Mouse (Mus musculus): Measurements from ENCODE around the gene Rtl1. TPM values are rescaled to one million over a fixed set of nuclear protein-coding genes. Genes with fewer than 3 reads are reported as not detected.
A peak's percentile ranks its signal among the peaks of the same experiment; 100 is the strongest.

Gene Rtl1
- polyA plus RNA-seq, 1 experiment from 2014 or later, result 1.2 TPM

DNA sequence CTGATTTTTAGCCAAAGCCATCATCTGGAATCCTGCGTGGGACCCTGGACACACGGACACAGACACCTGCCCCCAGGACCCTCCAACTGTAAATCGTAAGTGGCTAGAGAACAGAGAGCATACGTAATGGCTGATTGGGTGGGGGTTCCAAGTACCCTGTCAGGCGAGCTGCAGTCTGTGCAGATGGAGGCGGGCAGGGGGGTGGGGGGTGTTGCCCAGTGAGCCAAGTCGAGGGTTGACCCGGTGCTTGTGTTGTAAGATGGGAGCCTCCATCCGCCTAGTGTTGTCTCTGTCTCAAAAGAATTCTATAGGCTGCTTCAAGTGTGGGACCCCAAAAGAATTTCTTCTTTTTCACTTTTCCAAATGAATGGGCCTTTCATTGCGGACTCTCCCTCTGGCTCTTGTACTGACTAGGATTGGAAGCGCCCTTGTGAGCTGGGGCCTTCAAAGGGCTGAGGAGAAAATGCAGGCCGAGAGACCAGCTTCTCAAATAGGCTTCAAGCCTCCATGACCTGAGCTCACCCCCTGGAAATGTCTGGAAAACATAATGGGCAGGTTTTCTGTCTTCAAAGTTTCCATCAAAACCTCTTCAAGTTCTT is 41.8 kb downstream of the Rtl1 start:
- DNase-seq (ENCODE audit: low spot score), result peak; percentile 74

GRCm38 (mm10) chr12:109555837-109556409 is 44.2 kb downstream of the Rtl1 start:
- H3K4me2 ChIP-seq (ENCODE audit: low read depth, low read length, severe bottlenecking), result no peak overlapping the region
- DNase-seq (ENCODE audit: low spot score), result no peak
- no peak for ATAC-seq (replicated peaks; ENCODE audit: low FRiP score)
- 68% methylated on average over 15 of the region's 15 CpGs for WGBS
- no peak overlapping the region for H3K9ac ChIP-seq (ENCODE audit: low read length)
- no peaks in the 10 kb centered on the region for H3K9me3 ChIP-seq (ENCODE audit: control insufficient read depth, low read length)
- no peak overlapping the region for H3K27ac ChIP-seq (ENCODE audit: low read depth, low read length)
- no peaks in the 10 kb centered on the region for H3K27me3 ChIP-seq (ENCODE audit: control insufficient read depth, insufficient read depth, low read length)
- peaks cover 80% of the 10 kb centered on the region for H3K4me1 ChIP-seq (replicated peaks; ENCODE audit: control insufficient read depth, insufficient read depth, low read length)
- no peak overlapping the region for H3K4me3 ChIP-seq (ENCODE audit: low read depth, low read length)
- H3K36me3 ChIP-seq (ENCODE audit: control insufficient read depth, insufficient read depth, low read length), result no peaks in the 10 kb centered on the region; the same call in 1 of the 2 replicates

More for the DNA sequence above, 41.8 kb downstream of the Rtl1 start:
- H3K27ac ChIP-seq (ENCODE audit: low read depth, low read length), result peak overlapping the region; percentile 74
- H3K9me3 ChIP-seq (ENCODE audit: control insufficient read depth, low read length), result no peaks in the 10 kb centered on the region
- H3K36me3 ChIP-seq (ENCODE audit: control insufficient read depth, insufficient read depth, low read length), result no peaks in the 10 kb centered on the region; the same call in 1 of the 2 replicates
- H3K4me2 ChIP-seq (ENCODE audit: low read depth, low read length, severe bottlenecking), result no peak overlapping the region
- ATAC-seq (replicated peaks; ENCODE audit: low FRiP score), result peak; percentile 74
- H3K4me3 ChIP-seq (ENCODE audit: low read depth, low read length), result no peak overlapping the region
- H3K4me1 ChIP-seq (replicated peaks; ENCODE audit: control insufficient read depth, insufficient read depth, low read length), result peaks cover 64% of the 10 kb centered on the region
- no peak overlapping the region for H3K9ac ChIP-seq (ENCODE audit: low read length)
- no peaks in the 10 kb centered on the region for H3K27me3 ChIP-seq (ENCODE audit: control insufficient read depth, insufficient read depth, low read length)
- WGBS, result 34% methylated on average over 12 of the region's 12 CpGs

DNA sequence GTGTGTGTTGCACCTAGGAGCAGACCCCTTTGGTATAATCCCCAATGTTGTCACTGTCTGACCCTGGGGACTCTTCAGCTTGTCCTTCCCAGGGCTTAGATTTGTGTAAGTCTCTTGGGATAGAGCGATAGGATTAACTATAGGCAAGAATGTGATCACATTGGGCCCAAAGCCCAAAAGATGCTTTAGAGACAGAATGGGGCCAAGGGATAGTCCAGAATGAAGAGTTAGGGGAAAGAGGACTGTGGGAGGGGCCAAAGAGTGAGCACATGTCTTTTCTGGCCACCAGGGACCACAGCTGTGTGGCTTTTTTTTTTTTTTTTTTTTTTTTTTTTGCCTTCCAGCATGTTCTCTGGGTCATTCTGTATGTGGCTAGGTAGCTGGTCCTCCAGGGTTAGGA is 46.6 kb downstream of the Rtl1 start:
- peak overlapping the region; percentile 77 for H3K27ac ChIP-seq (ENCODE audit: low read depth, low read length)
- H3K36me3 ChIP-seq (ENCODE audit: control insufficient read depth, insufficient read depth, low read length), result no peaks in the 10 kb centered on the region; the same call in 1 of the 2 replicates

DNA sequence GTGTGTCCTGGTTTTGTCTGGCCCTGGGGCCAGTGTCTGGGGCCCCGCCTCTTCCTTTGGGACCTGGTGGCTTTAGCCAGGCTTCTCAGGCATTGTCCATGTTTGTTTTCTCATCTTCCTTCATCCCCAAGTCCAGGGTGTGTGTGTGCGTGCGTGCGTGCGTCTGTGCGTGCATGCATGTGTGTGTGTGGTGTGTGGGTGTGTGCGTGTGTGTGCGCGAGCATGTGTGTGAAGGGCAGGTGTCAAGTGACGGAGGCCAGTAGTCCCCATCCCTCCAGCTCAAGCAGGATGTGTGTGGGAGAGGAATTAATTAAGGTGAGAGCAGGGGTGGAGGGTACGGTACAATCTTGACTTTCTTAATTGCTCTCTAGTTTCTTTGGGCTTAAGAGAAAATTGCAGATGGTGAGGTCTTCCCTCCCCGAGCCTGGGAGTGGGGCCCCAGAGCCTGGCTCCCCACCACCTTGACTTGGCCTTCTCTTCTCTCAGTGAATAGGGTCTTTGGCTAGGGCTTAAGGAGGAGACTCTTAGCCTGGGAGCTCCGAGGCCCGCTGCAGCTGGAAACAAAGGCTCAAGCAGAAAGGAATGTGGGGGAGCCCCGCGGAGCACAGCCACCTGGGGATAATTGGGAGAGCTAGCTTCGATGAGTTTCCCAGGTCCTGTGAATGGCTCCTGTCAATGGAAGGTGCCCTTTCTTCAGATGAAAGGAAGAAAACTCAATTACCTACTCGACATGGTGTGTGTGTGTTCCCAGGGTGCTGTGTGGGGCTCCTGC is 47.2 kb downstream of the Rtl1 start:
- peaks cover 54% of the 10 kb centered on the region for H3K4me1 ChIP-seq (replicated peaks; ENCODE audit: control insufficient read depth, insufficient read depth, low read length)
- no peaks in the 10 kb centered on the region for H3K27me3 ChIP-seq (ENCODE audit: control insufficient read depth, insufficient read depth, low read length)
- H3K36me3 ChIP-seq (ENCODE audit: control insufficient read depth, insufficient read depth, low read length), result no peaks in the 10 kb centered on the region; the same call in 1 of the 2 replicates
- no peak overlapping the region for H3K4me2 ChIP-seq (ENCODE audit: low read depth, low read length, severe bottlenecking)
- WGBS, result 21% methylated on average over 18 of the region's 18 CpGs
- ATAC-seq (replicated peaks; ENCODE audit: low FRiP score) (peak; percentile 75), DNase-seq (ENCODE audit: low spot score) (peak; percentile 68)
- no peak overlapping the region; the same call in 1 of the 2 replicates for H3K9ac ChIP-seq (ENCODE audit: low read length)
- H3K27ac ChIP-seq (ENCODE audit: low read depth, low read length), result peak overlapping the region; percentile 77
- H3K4me3 ChIP-seq (ENCODE audit: low read depth, low read length), result no peak overlapping the region
- H3K9me3 ChIP-seq (ENCODE audit: control insufficient read depth, low read length), result no peaks in the 10 kb centered on the region

More for the DNA sequence above, 46.6 kb downstream of the Rtl1 start:
- WGBS, result 18% methylated on average over 1 of the region's 1 CpGs
- Histone ChIP-seq H3K4me3 (ENCODE audit: low read depth, low read length) (no peak overlapping the region), H3K27me3 (ENCODE audit: control insufficient read depth, insufficient read depth, low read length) (no peaks in the 10 kb centered on the region), H3K9me3 (ENCODE audit: control insufficient read depth, low read length) (no peaks in the 10 kb centered on the region), H3K4me2 (ENCODE audit: low read depth, low read length, severe bottlenecking) (no peak overlapping the region), H3K9ac (ENCODE audit: low read length) (no peak overlapping the region), H3K4me1 (replicated peaks; ENCODE audit: control insufficient read depth, insufficient read depth, low read length) (peaks cover 60% of the 10 kb centered on the region)
- DNase-seq (ENCODE audit: low spot score), result no peak
- no peak; the same call in 1 of the 2 replicates for ATAC-seq (replicated peaks; ENCODE audit: low FRiP score)

DNA sequence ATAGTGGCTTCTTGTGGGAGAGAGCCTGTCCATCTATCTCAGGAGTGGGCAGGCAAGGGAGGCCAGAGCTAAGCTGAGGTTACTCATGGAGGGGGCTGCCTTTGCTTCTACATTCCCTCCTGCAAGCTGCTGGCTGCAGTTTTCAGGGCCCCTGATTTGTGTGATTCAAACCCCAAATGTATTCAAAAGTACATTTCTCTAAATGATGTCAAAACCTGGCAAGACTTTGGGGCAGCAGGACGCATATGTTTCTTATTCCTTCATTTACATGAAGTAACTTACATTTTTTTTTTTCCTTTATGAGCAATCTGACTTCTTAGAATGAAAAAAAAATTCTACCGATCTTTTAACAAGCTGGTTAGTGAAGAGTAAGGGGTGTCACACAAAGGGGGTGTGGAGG is 48.4 kb downstream of the Rtl1 start:
- H3K4me1 ChIP-seq (replicated peaks; ENCODE audit: control insufficient read depth, insufficient read depth, low read length), result peaks cover 55% of the 10 kb centered on the region
- no peaks in the 10 kb centered on the region for H3K9me3 ChIP-seq (ENCODE audit: control insufficient read depth, low read length)
- H3K9ac ChIP-seq (ENCODE audit: low read length), result no peak overlapping the region; the same call in 1 of the 2 replicates
- no peak overlapping the region for H3K4me2 ChIP-seq (ENCODE audit: low read depth, low read length, severe bottlenecking)
- 61% methylated on average over 2 of the region's 2 CpGs for WGBS
- H3K36me3 ChIP-seq (ENCODE audit: control insufficient read depth, insufficient read depth, low read length), result no peaks in the 10 kb centered on the region; the same call in 1 of the 2 replicates
- ATAC-seq (replicated peaks; ENCODE audit: low FRiP score) (no peak), DNase-seq (ENCODE audit: low spot score) (no peak)
- H3K27ac ChIP-seq (ENCODE audit: low read depth, low read length), result peak overlapping the region; percentile 77; the same call in 1 of the 2 replicates
- no peak overlapping the region for H3K4me3 ChIP-seq (ENCODE audit: low read depth, low read length)
- H3K27me3 ChIP-seq (ENCODE audit: control insufficient read depth, insufficient read depth, low read length), result no peaks in the 10 kb centered on the region

DNA sequence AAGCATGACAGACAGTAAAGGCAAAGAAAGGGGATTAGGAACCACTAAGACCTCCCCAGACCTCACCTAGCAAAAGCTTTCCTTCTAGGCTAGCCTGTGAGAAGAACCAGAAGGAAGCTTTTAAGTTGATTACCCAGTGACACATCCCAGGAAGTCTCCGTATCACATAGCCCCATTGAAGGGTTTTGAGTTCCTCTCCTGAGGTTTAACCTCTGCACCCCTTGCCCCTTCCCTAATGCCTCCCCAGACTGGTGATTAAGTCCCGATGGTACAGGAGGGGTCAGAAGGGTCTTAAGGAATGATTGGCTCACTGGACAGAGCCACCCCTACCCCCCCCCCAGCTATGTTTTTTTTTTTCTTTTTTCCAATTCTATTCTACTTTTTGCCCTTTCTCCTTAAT is 53.0 kb downstream of the Rtl1 start:
- H3K36me3 ChIP-seq (ENCODE audit: control insufficient read depth, insufficient read depth, low read length), result no peaks in the 10 kb centered on the region; the same call in 1 of the 2 replicates
- peak overlapping the region; percentile 11; the same call in 1 of the 2 replicates for H3K4me2 ChIP-seq (ENCODE audit: low read depth, low read length, severe bottlenecking)
- DNase-seq (ENCODE audit: low spot score) (no peak), ATAC-seq (replicated peaks; ENCODE audit: low FRiP score) (peak; percentile 1; the same call in 1 of the 2 replicates)
- no peak overlapping the region for H3K4me3 ChIP-seq (ENCODE audit: low read depth, low read length)
- H3K27me3 ChIP-seq (ENCODE audit: control insufficient read depth, insufficient read depth, low read length), result no peaks in the 10 kb centered on the region
- H3K27ac ChIP-seq (ENCODE audit: low read depth, low read length), result peak overlapping the region; percentile 60
- no peak overlapping the region for H3K9ac ChIP-seq (ENCODE audit: low read length)
- peaks cover 7% of the 10 kb centered on the region; the same call in 1 of the 2 replicates for H3K9me3 ChIP-seq (ENCODE audit: control insufficient read depth, low read length)
- WGBS, result 5% methylated on average over 2 of the region's 2 CpGs
- peaks cover 31% of the 10 kb centered on the region for H3K4me1 ChIP-seq (replicated peaks; ENCODE audit: control insufficient read depth, insufficient read depth, low read length)

- peaks cover 10% of the 10 kb centered on the region; the same call in 1 of the 2 replicates for H3K9me3 ChIP-seq (ENCODE audit: control insufficient read depth, low read length)
- 26% methylated on average over 30 of the region's 30 CpGs for WGBS
- peak; percentile 86 for ATAC-seq (replicated peaks; ENCODE audit: low FRiP score)
- no peaks in the 10 kb centered on the region for H3K36me3 ChIP-seq (ENCODE audit: control insufficient read depth, insufficient read depth, low read length)
- H3K27ac ChIP-seq (ENCODE audit: low read depth, low read length), result peak overlapping the region; percentile 60
- H3K4me2 ChIP-seq (ENCODE audit: low read depth, low read length, severe bottlenecking), result peak overlapping the region; percentile 29; the same call in 1 of the 2 replicates
- H3K4me3 ChIP-seq (ENCODE audit: low read depth, low read length), result no peak overlapping the region
- DNase-seq (ENCODE audit: low spot score), result peak; percentile 89
- H3K4me1 ChIP-seq (replicated peaks; ENCODE audit: control insufficient read depth, insufficient read depth, low read length), result peaks cover 23% of the 10 kb centered on the region
- no peak overlapping the region for H3K9ac ChIP-seq (ENCODE audit: low read length)
- no peaks in the 10 kb centered on the region for H3K27me3 ChIP-seq (ENCODE audit: control insufficient read depth, insufficient read depth, low read length)
Measured at GRCm38 (mm10) chr12:109545875-109546732, 54.0 kb downstream of the Rtl1 start.

All from forebrain, embryonic 11.5 days (tissue).